Mouse (Mus musculus) CH12.LX (cell line): ENCODE results near the gene Cd27.

Experiments
- BHLHE40 ChIP-seq: IDR thresholded peaks from 2 replicates; pipeline ENCODE4 v1.6.1; 2011; ENCODE audit warnings: mild to moderate bottlenecking, low read depth, low read length, improper control_type of control experiment
- CHD2 ChIP-seq: IDR thresholded peaks from 2 replicates; pipeline ENCODE4 v1.6.1; 2011; ENCODE audit warnings: low read length, improper control_type of control experiment
- CTCF ChIP-seq, 2 experiments: IDR thresholded peaks in 1 of 2; conservative IDR thresholded peaks in 1 of 2; 2 replicates each; pipeline ENCODE4 v1.5.1; 2011 to 2012; ENCODE audit warnings: low read depth in 2 of 2, low read length in 2 of 2, improper control_type of control experiment in 1 of 2, inconsistent platforms in 1 of 2, mild to moderate bottlenecking in 1 of 2, moderate library complexity in 1 of 2
- KAT2A ChIP-seq: IDR thresholded peaks from 2 replicates; pipeline ENCODE4 v1.6.1; 2012; ENCODE audit warnings: low read length, improper control_type of control experiment, inconsistent platforms; ENCODE audit not compliant: insufficient replicate concordance
- MAX ChIP-seq: IDR thresholded peaks from 2 replicates; pipeline ENCODE4 v1.6.1; 2011; ENCODE audit warnings: low read length, improper control_type of control experiment
- PAX5 ChIP-seq: IDR thresholded peaks from 2 replicates; pipeline ENCODE4 v1.6.1; 2012; ENCODE audit warnings: low read length, inconsistent platforms, mixed read lengths
- POLR2A ChIP-seq: IDR thresholded peaks from 2 replicates; pipeline ENCODE4 v1.6.1; 2011; ENCODE audit warnings: low read depth, mild to moderate bottlenecking, improper control_type of control experiment, low read length
- TBP ChIP-seq: conservative IDR thresholded peaks from 2 replicates; pipeline ENCODE4 v1.6.1; 2011; ENCODE audit warnings: low read depth, low read length, improper control_type of control experiment
- UBTF ChIP-seq: IDR thresholded peaks from 2 replicates; pipeline ENCODE4 v1.6.1; 2012; ENCODE audit warnings: low read depth, mild to moderate bottlenecking, inconsistent platforms, low read length, improper control_type of control experiment, moderate library complexity
- USF1 ChIP-seq: IDR thresholded peaks from 2 replicates; pipeline ENCODE4 v1.6.1; 2014; ENCODE audit warnings: low read depth, mild to moderate bottlenecking, inconsistent platforms, low read length, improper control_type of control experiment
- ZC3H11A ChIP-seq: IDR thresholded peaks from 2 replicates; pipeline ENCODE4 v1.6.1; 2012; ENCODE audit warnings: low read depth, mild to moderate bottlenecking, inconsistent platforms, low read length, improper control_type of control experiment

DNA sequence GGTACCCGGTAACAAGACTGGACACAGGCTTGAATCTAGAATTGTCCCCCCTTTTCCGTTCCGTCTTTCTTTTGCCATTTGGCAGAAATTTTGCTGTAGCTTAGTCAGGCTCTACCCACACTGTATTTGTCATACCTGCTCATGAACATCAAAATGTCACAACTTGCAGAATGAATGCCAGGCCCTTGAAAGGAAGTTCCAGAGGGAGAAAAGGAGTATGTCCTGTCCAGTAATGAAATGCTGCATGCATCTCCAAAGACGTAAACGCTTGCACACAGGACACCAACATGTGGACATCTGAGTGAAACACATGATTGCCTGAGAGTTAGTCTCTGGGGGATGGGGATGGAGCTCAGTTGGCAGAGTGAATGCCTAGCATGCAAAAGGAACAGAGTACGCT lies 23.1 kb downstream of the Cd27 start:
- TF ChIP-seq CTCF (conservative IDR thresholded peaks at IDR 0.05 in 1 of 2, IDR thresholded peaks at IDR 0.05 in 1 of 2; ENCODE audit: low read depth in 2 of 2, low read length in 2 of 2) (no peak), CHD2 (no peak), MAX (no peak), UBTF (no peak), TBP (no peak), PAX5 (no peak), BHLHE40 (no peak), POLR2A (no peak), USF1 (no peak), ZC3H11A (no peak), KAT2A (no peak)
